Mouse (Mus musculus): ENCODE data around the gene Dnajc19. TPM values are rescaled to one million over a fixed set of nuclear protein-coding genes. Genes with fewer than 3 reads are reported as not detected.
"Not testable (repeated sequence)": the region's sequence is repeated elsewhere in the genome, so short reads cannot be mapped to it uniquely, and the experiment has no call there.

Dnajc19 gene
- polyA plus RNA-seq, 1 experiment: 110 TPM

GRCm38 (mm10) chr3:34081929-34082328 lies 808 bp upstream of the Dnajc19 start:
- Histone ChIP-seq H3K9ac (ENCODE audit: low read depth, poor library complexity, severe bottlenecking) (no peak overlapping the region), H3K27ac (ENCODE audit: insufficient read depth, low read length) (no peak overlapping the region), H3K4me3 (ENCODE audit: low read depth, low read length) (no peak overlapping the region), H3K9me3 (replicated peaks; ENCODE audit: control insufficient read depth, insufficient read depth, low read length, poor library complexity, severe bottlenecking) (no peaks in the 10 kb centered on the region), H3K27me3 (ENCODE audit: control insufficient read depth, insufficient read depth, low read length, poor library complexity, severe bottlenecking) (no peaks in the 10 kb centered on the region), H3K36me3 (ENCODE audit: control insufficient read depth, insufficient read depth, low read length, poor library complexity, severe bottlenecking) (peaks cover 11% of the 10 kb centered on the region), H3K4me1 (ENCODE audit: control insufficient read depth, insufficient read depth, low read length) (no peaks in the 10 kb centered on the region)
- TF ChIP-seq POLR2A (IDR thresholded peaks at IDR 0.05; ENCODE audit: insufficient read depth, low read length): no peak
- TF ChIP-seq CTCF (IDR thresholded peaks at IDR 0.05; ENCODE audit: low read depth, low read length): no peak
- no peak for TF ChIP-seq EP300 (IDR thresholded peaks at IDR 0.05; ENCODE audit: insufficient read depth, low read depth, low read length)

- Histone ChIP-seq H3K27ac (ENCODE audit: insufficient read depth, low read length) (no peak overlapping the region), H3K27me3 (ENCODE audit: control insufficient read depth, insufficient read depth, low read length, poor library complexity, severe bottlenecking) (no peaks in the 10 kb centered on the region), H3K9me3 (replicated peaks; ENCODE audit: control insufficient read depth, insufficient read depth, low read length, poor library complexity, severe bottlenecking) (no peaks in the 10 kb centered on the region), H3K4me3 (ENCODE audit: low read depth, low read length) (no peak overlapping the region), H3K9ac (ENCODE audit: low read depth, poor library complexity, severe bottlenecking) (no peak overlapping the region), H3K36me3 (ENCODE audit: control insufficient read depth, insufficient read depth, low read length, poor library complexity, severe bottlenecking) (peaks cover 52% of the 10 kb centered on the region), H3K4me1 (ENCODE audit: control insufficient read depth, insufficient read depth, low read length) (no peaks in the 10 kb centered on the region)
- TF ChIP-seq CTCF (IDR thresholded peaks at IDR 0.05; ENCODE audit: low read depth, low read length) (no peak), POLR2A (IDR thresholded peaks at IDR 0.05; ENCODE audit: insufficient read depth, low read length) (no peak), EP300 (IDR thresholded peaks at IDR 0.05; ENCODE audit: insufficient read depth, low read depth, low read length) (no peak)
These were observed 4.9 kb downstream of the Dnajc19 start for GRCm38 (mm10) chr3:34076058-34076759.

- TF ChIP-seq POLR2A (IDR thresholded peaks at IDR 0.05; ENCODE audit: insufficient read depth, low read length) (no peak), CTCF (IDR thresholded peaks at IDR 0.05; ENCODE audit: low read depth, low read length) (no peak), EP300 (IDR thresholded peaks at IDR 0.05; ENCODE audit: insufficient read depth, low read depth, low read length) (no peak)
- Histone ChIP-seq H3K9me3 (replicated peaks; ENCODE audit: control insufficient read depth, insufficient read depth, low read length, poor library complexity, severe bottlenecking) (no peaks in the 10 kb centered on the region), H3K9ac (ENCODE audit: low read depth, poor library complexity, severe bottlenecking) (no peak overlapping the region), H3K36me3 (ENCODE audit: control insufficient read depth, insufficient read depth, low read length, poor library complexity, severe bottlenecking) (peaks cover 52% of the 10 kb centered on the region), H3K4me1 (ENCODE audit: control insufficient read depth, insufficient read depth, low read length) (no peaks in the 10 kb centered on the region), H3K4me3 (ENCODE audit: low read depth, low read length) (no peak overlapping the region), H3K27me3 (ENCODE audit: control insufficient read depth, insufficient read depth, low read length, poor library complexity, severe bottlenecking) (no peaks in the 10 kb centered on the region), H3K27ac (ENCODE audit: insufficient read depth, low read length) (no peak overlapping the region)
These were observed 8.4 kb downstream of the Dnajc19 start for GRCm38 (mm10) chr3:34072726-34073125.

GRCm38 (mm10) chr3:34068943-34069342 lies 12.2 kb downstream of the Dnajc19 start:
- H3K9ac ChIP-seq (ENCODE audit: low read depth, poor library complexity, severe bottlenecking); H3K27ac ChIP-seq (ENCODE audit: insufficient read depth, low read length); H3K9me3 ChIP-seq (replicated peaks; ENCODE audit: control insufficient read depth, insufficient read depth, low read length, poor library complexity, severe bottlenecking); H3K27me3 ChIP-seq (ENCODE audit: control insufficient read depth, insufficient read depth, low read length, poor library complexity, severe bottlenecking); H3K4me1 ChIP-seq (ENCODE audit: control insufficient read depth, insufficient read depth, low read length); H3K4me3 ChIP-seq (ENCODE audit: low read depth, low read length): not testable (repeated sequence)
- peaks cover 52% of the 10 kb centered on the region for H3K36me3 ChIP-seq (ENCODE audit: control insufficient read depth, insufficient read depth, low read length, poor library complexity, severe bottlenecking)

- Histone ChIP-seq H3K9me3 (replicated peaks; ENCODE audit: control insufficient read depth, insufficient read depth, low read length, poor library complexity, severe bottlenecking) (no peaks in the 10 kb centered on the region), H3K27ac (ENCODE audit: insufficient read depth, low read length) (no peak overlapping the region), H3K36me3 (ENCODE audit: control insufficient read depth, insufficient read depth, low read length, poor library complexity, severe bottlenecking) (peaks cover 60% of the 10 kb centered on the region), H3K9ac (ENCODE audit: low read depth, poor library complexity, severe bottlenecking) (no peak overlapping the region), H3K4me3 (ENCODE audit: low read depth, low read length) (no peak overlapping the region), H3K4me1 (ENCODE audit: control insufficient read depth, insufficient read depth, low read length) (no peaks in the 10 kb centered on the region), H3K27me3 (ENCODE audit: control insufficient read depth, insufficient read depth, low read length, poor library complexity, severe bottlenecking) (no peaks in the 10 kb centered on the region)
- TF ChIP-seq POLR2A (IDR thresholded peaks at IDR 0.05; ENCODE audit: insufficient read depth, low read length): no peak
- TF ChIP-seq CTCF (IDR thresholded peaks at IDR 0.05; ENCODE audit: low read depth, low read length): no peak
- no peak for TF ChIP-seq EP300 (IDR thresholded peaks at IDR 0.05; ENCODE audit: insufficient read depth, low read depth, low read length)
These were observed 18.8 kb downstream of the Dnajc19 start for GRCm38 (mm10) chr3:34062352-34062751.

- Histone ChIP-seq H3K27me3 (ENCODE audit: control insufficient read depth, insufficient read depth, low read length, poor library complexity, severe bottlenecking) (no peaks in the 10 kb centered on the region), H3K4me1 (ENCODE audit: control insufficient read depth, insufficient read depth, low read length) (peaks cover 4% of the 10 kb centered on the region), H3K36me3 (ENCODE audit: control insufficient read depth, insufficient read depth, low read length, poor library complexity, severe bottlenecking) (peaks cover 46% of the 10 kb centered on the region), H3K9ac (ENCODE audit: low read depth, poor library complexity, severe bottlenecking) (no peak overlapping the region), H3K4me3 (ENCODE audit: low read depth, low read length) (no peak overlapping the region), H3K27ac (ENCODE audit: insufficient read depth, low read length) (no peak overlapping the region), H3K9me3 (replicated peaks; ENCODE audit: control insufficient read depth, insufficient read depth, low read length, poor library complexity, severe bottlenecking) (no peaks in the 10 kb centered on the region)
- TF ChIP-seq CTCF (IDR thresholded peaks at IDR 0.05; ENCODE audit: low read depth, low read length): no peak
- TF ChIP-seq POLR2A (IDR thresholded peaks at IDR 0.05; ENCODE audit: insufficient read depth, low read length): no peak
- TF ChIP-seq EP300 (IDR thresholded peaks at IDR 0.05; ENCODE audit: insufficient read depth, low read depth, low read length): no peak
These were observed 39.1 kb downstream of the Dnajc19 start for GRCm38 (mm10) chr3:34041990-34042389.
